Mouse (Mus musculus) intestine, embryonic 14.5 days (tissue): ENCODE results near the gene Brd9. TPM values are rescaled to one million over a fixed set of nuclear protein-coding genes. Genes with fewer than 3 reads are reported as not detected.
"Not testable (repeated sequence)": the region's sequence is repeated elsewhere in the genome, so short reads cannot be mapped to it uniquely, and the experiment has no call there.

Experiments
- ATAC-seq: fragments of 200-750 bp; cut with Nextera tagmentation; replicated peaks from 2 replicates; pipeline ENCODE4 v1.8.0; 2017; ENCODE audit warnings: low read depth, moderate number of reproducible peaks, moderate TSS enrichment, moderate library complexity; ENCODE audit not compliant: low FRiP score, low TSS enrichment
- DNase-seq: peaks from one replicate; pipeline ENCODE4 v3.0.0-alpha.2; 2018; ENCODE audit warnings: low spot score
- H3K27ac ChIP-seq: fragments of 300-500 bp; sonication (generic); 2 replicates; pipeline ENCODE4 v1.5.1; 2014; ENCODE audit warnings: low read depth, mild to moderate bottlenecking, control low read depth
- H3K27me3 ChIP-seq: fragments of 300-500 bp; sonication (generic); replicated peaks from 2 replicates; pipeline ENCODE4 v1.6.1; 2014; ENCODE audit warnings: low read length, control low read depth; ENCODE audit not compliant: control insufficient read depth, insufficient read depth
- H3K36me3 ChIP-seq: fragments of 300-500 bp; sonication (generic); 2 replicates; pipeline ENCODE4 v1.6.1; 2014; ENCODE audit warnings: low read length, control low read depth; ENCODE audit not compliant: control insufficient read depth, insufficient read depth
- H3K4me1 ChIP-seq: fragments of 300-500 bp; sonication (generic); replicated peaks from 2 replicates; pipeline ENCODE4 v1.6.1; 2014; ENCODE audit warnings: low read length, control low read depth, mixed read lengths; ENCODE audit not compliant: control insufficient read depth, insufficient read depth
- H3K4me2 ChIP-seq: fragments of 300-500 bp; sonication (generic); 2 replicates; pipeline ENCODE4 v1.6.1; 2014; ENCODE audit warnings: low read length
- H3K4me3 ChIP-seq: fragments of 300-500 bp; sonication (generic); 2 replicates; pipeline ENCODE4 v1.5.1; 2014; ENCODE audit warnings: low read depth, low read length, control low read depth, mixed read lengths
- H3K9ac ChIP-seq: fragments of 300-500 bp; sonication (generic); 2 replicates; pipeline ENCODE4 v1.6.1; 2014; ENCODE audit warnings: mild to moderate bottlenecking, low read length
- H3K9me3 ChIP-seq: fragments of 300-500 bp; sonication (generic); 2 replicates; pipeline ENCODE4 v1.6.1; 2016; ENCODE audit warnings: low read length, control low read depth; ENCODE audit not compliant: control insufficient read depth
- WGBS: fragments of 180-500 bp; shearing (Covaris S2); extraction: QIAGEN DNeasy Blood & Tissue Kit; methylation state at CpG from one replicate; pipeline ENCODE4 v1.1.7; 2014; 5-methylcytosine and 5-hydroxymethylcytosine counted together
- microRNA-seq: library from miRNA; unstranded; fragments of <30 nt; microRNA quantifications from one replicate; pipeline ENCODE4, GENCODE M21; 2016
- polyA plus RNA-seq: library from polyadenylated mRNA; unstranded; fragments of >200 nt; fragmentation: Nextera tagmentation; extraction: Ambion mirVana; gene quantifications from 2 replicates; pipeline ENCODE4 v1.2.1, GENCODE M21; 2014

Brd9 gene
- polyA plus RNA-seq, 1 experiment from 2014 or later = 44.4 TPM

DNA sequence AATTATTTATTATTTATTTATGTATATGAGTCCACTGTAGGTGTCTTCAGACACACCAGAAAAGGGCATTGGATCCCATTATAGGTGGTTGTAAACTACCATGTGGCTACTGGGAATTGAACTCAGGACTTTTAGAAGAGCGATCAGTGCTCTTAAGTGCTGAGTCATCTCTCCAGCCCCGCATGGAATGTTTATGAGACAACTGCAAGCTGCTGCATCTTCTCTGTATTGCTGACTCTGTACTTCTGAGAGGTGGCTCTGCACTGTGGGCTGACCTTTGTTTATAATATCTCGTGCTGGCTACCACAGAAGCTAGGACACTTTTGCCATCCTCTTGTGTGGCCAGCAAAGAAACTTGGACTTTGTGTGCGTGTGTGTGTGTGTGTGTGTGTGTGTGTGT is 63.9 kb downstream of the Brd9 start:
- no peak overlapping the region for H3K4me2 ChIP-seq
- H3K9me3 ChIP-seq = no peaks in the 10 kb centered on the region
- no peak for DNase-seq
- no peak overlapping the region for H3K4me3 ChIP-seq
- H3K36me3 ChIP-seq = no peaks in the 10 kb centered on the region
- 0 out of 2 replicates have a peak, but pooled peaks cover 3% of the 10 kb centered on the region for H3K27me3 ChIP-seq
- H3K4me1 ChIP-seq = no peaks in the 10 kb centered on the region
- no peak overlapping the region for H3K9ac ChIP-seq
- 58% methylated on average over 4 of the region's 4 CpGs for WGBS
- ATAC-seq = no peak
- H3K27ac ChIP-seq = no peak overlapping the region

DNA sequence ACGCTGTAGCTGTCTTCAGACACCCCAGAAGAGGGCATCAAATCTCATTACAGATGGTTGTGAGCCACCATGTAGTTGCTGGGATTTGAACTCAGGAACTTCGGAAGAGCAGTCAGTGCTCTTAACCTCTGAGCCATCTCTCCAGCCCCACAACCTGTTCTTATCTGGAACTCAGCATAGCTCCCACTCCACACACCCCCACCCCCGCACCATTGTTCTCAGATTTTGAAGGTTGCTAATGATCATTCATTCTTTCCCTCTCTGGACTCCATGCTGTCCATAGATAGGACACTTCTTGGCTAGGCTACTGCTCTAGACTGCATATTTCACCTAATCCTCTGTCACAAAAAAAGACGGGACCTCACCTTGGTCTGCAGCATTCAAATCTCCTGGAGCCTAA is 69.3 kb downstream of the Brd9 start:
- 83% methylated on average over 4 of the region's 4 CpGs for WGBS
- H3K4me3 ChIP-seq, DNase-seq, ATAC-seq, H3K9ac ChIP-seq, H3K27ac ChIP-seq, H3K36me3 ChIP-seq, H3K9me3 ChIP-seq, H3K4me2 ChIP-seq, H3K4me1 ChIP-seq: not testable (repeated sequence)
- H3K27me3 ChIP-seq = peaks cover 23% of the 10 kb centered on the region

DNA sequence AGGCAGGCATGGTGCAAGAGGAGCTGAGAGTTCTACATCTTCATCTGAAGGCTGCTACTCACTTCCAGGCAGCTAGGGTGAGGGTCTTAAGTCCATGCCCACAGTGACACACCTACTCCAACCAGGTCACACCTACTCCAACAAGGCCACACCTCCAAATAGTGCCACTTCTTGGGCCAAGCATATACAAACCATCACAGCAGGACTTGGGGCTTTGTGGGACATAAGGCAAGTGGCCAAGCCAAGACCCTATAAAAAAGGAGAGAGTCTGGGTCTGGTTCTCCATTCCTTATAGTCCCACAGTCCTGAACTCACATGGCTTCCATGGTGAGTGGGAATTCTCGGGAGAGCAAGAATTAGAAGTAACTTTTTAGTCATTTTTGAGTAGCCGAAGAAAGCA is 70.6 kb downstream of the Brd9 start:
- not testable (repeated sequence) for H3K4me3 ChIP-seq, H3K9ac ChIP-seq, H3K36me3 ChIP-seq, H3K4me2 ChIP-seq, H3K27ac ChIP-seq, DNase-seq, H3K9me3 ChIP-seq, H3K4me1 ChIP-seq, ATAC-seq
- peaks cover 29% of the 10 kb centered on the region for H3K27me3 ChIP-seq
- 73% methylated on average over 2 of the region's 2 CpGs for WGBS

DNA sequence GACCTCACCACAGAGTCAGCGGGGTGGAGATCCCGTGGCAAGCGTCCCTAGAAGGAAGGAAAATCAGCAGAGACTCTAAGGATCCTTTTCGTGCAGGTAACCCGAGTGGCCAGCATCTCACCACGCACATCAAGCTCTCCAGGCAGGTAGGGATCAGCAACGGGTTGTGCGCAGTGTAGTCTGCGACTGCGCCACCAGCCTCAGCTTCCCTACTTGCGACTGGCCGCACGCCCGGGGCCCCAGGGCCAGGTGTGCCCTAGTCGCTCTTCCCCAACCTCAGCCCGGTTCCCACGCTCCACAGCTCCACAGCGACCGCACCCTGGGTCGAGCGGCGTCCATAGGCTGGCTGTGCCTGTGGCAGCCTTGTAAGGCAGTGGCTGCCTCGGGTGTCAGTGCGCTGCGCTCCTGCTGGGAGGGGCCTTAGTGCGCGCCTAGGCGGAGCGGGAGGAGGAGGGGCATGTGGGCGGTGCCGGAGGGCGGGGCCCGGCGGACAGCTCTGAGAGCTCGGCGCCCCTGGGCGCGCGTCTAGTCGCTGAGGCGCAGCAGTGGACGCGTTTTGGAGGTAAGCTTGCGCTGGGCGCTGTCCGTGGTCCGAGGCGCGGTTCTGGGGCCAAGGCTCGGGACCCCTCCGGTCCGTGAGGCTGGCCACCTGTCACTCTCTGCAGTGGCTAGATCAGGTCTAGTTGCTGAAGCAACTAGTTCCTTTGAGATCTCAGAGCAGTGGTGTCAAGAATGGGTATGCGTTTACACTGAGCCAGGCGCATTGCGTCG is 71.5 kb downstream of the Brd9 start, which contains the start of gene Tppp:
Gene Tppp (plus strand): TSS at position 460 of the 771 bp plus-strand sequence.
- ATAC-seq = peak; percentile 95
- Histone ChIP-seq H3K36me3 (no peaks in the 10 kb centered on the region), H3K4me2 (peak within 1 kb of the TSS; percentile 82), H3K27me3 (peaks cover 29% of the 10 kb centered on the region), H3K27ac (no peak within 1 kb of the TSS), H3K4me3 (peak within 1 kb of the TSS; percentile 48), H3K4me1 (0 out of 2 replicates have a peak, but pooled peaks cover 5% of the 10 kb centered on the region), H3K9ac (peak within 1 kb of the TSS; percentile 37), H3K9me3 (no peaks in the 10 kb centered on the region)
- WGBS = under 1% methylated on average over 49 of the region's 56 CpGs
- DNase-seq = peak; percentile 91

DNA sequence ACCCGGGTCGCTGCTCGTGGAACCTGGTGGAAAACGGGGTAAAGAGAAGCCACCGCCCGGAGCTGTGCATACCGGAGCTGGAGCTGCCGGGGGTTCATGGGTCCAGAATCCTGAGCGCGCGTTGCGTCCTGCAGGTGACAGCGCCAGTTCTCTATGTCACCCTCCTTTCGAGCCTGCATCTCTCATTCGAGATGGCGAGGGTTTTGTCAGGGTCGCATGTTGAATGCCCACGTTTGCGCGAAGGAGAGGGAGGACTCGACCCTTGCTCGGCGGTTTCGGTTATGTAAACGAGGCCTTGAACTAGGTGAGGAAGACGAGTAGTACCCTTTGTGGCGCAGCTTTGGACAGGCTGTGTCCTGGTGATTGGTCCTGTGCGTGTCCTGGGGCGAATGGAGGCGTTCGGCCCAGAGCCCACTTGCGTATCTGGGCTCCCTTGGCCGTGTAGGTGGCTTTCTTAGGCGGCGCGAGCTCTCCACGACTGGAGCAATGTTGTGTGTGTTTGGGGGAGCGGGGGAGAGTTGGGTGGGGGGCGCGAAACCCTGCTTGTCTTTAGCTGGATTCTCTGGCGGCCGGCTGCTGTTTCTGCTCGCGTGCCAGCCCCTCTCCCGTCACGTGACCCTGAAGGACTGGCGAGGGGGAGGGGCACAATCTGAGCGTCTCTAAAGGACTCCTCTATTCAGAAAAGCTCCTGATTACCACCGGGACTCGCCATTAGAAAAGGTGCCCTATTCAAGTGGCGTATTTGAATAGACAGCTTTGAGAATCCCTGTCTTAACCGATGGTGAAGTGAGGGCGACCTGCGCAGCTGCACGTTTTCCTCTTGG is 72.4 kb downstream of the Brd9 start:
- no peaks in the 10 kb centered on the region for H3K9me3 ChIP-seq
- peak overlapping the region; percentile 48 for H3K4me3 ChIP-seq
- H3K9ac ChIP-seq = peak overlapping the region; percentile 37; the same call in 1 of the 2 replicates
- peaks cover 29% of the 10 kb centered on the region for H3K27me3 ChIP-seq
- H3K4me1 ChIP-seq = 0 out of 2 replicates have a peak, but pooled peaks cover 5% of the 10 kb centered on the region
- peak overlapping the region; percentile 82 for H3K4me2 ChIP-seq
- ATAC-seq (peak; percentile 18; the same call in 1 of the 2 replicates), DNase-seq (peak; percentile 68)
- 1% methylated on average over 55 of the region's 55 CpGs for WGBS
- H3K36me3 ChIP-seq = no peaks in the 10 kb centered on the region
- H3K27ac ChIP-seq = no peak overlapping the region

Small RNA genes lying within 50 kb of the gene (microRNA-seq; reads per million reads assigned to microRNA genes)
- not detected for gene Gm25197

Other genes starting within 250 kb of the Brd9 start
- gene Slc6a19, start 232.9 kb upstream of the Brd9 start, polyA plus RNA-seq = 0.13 and 0.28 TPM in 2 replicates
- gene Slc12a7, start 204.7 kb upstream of the Brd9 start, polyA plus RNA-seq = 32.8 and 33.1 TPM in 2 replicates
- gene Nkd2, start 90.2 kb upstream of the Brd9 start, polyA plus RNA-seq = 3.9 and 4.2 TPM in 2 replicates
- 44.6 and 51.1 TPM in 2 replicates for gene Trip13, start within 50 bp of the Brd9 start, polyA plus RNA-seq
- gene Zdhhc11, start 26.0 kb downstream of the Brd9 start, polyA plus RNA-seq = not detected in 2 replicates
- 2.0 and 2.1 TPM in 2 replicates for gene Tppp, start 71.6 kb downstream of the Brd9 start, polyA plus RNA-seq
- 16.7 and 17.8 TPM in 2 replicates for gene Cep72, start 124.5 kb downstream of the Brd9 start, polyA plus RNA-seq
- gene Slc9a3, start 183.6 kb downstream of the Brd9 start, polyA plus RNA-seq = 0.11 and 0.47 TPM in 2 replicates